Mouse (Mus musculus) midbrain, embryonic 15.5 days (tissue): ENCODE data around the gene E130308A19Rik. TPM values are rescaled to one million over a fixed set of nuclear protein-coding genes. Genes with fewer than 3 reads are reported as not detected.

Experiments used
- ATAC-seq: fragments of 200-750 bp; cut with Nextera tagmentation; replicated peaks from 2 replicates; pipeline ENCODE4 v1.8.0; 2017; ENCODE audit warnings: moderate TSS enrichment
- H3K27ac ChIP-seq: fragments of 300-500 bp; sonication (generic); 2 replicates; pipeline ENCODE4 v1.5.1; 2015; ENCODE audit warnings: mild to moderate bottlenecking, inconsistent platforms
- H3K27me3 ChIP-seq: fragments of 300-500 bp; sonication (generic); replicated peaks from 2 replicates; pipeline ENCODE4 v1.6.1; 2015; ENCODE audit warnings: inconsistent platforms
- H3K36me3 ChIP-seq: fragments of 300-500 bp; sonication (generic); replicated peaks from 2 replicates; pipeline ENCODE4 v1.6.1; 2015; ENCODE audit warnings: inconsistent platforms
- H3K4me1 ChIP-seq: fragments of 300-500 bp; sonication (generic); 2 replicates; pipeline ENCODE4 v1.6.1; 2015; ENCODE audit warnings: inconsistent platforms
- H3K4me2 ChIP-seq: fragments of 300-500 bp; sonication (generic); 2 replicates; pipeline ENCODE4 v1.6.1; 2015; ENCODE audit warnings: inconsistent platforms, mild to moderate bottlenecking, moderate library complexity
- H3K4me3 ChIP-seq: fragments of 300-500 bp; sonication (generic); 2 replicates; pipeline ENCODE4 v1.5.1; 2015; ENCODE audit warnings: mild to moderate bottlenecking, inconsistent platforms
- H3K9ac ChIP-seq: fragments of 300-500 bp; sonication (generic); 2 replicates; pipeline ENCODE4 v1.6.1; 2015; ENCODE audit warnings: mild to moderate bottlenecking, inconsistent platforms
- H3K9me3 ChIP-seq: fragments of 300-500 bp; sonication (generic); 2 replicates; pipeline ENCODE4 v1.6.1; 2016; ENCODE audit warnings: inconsistent platforms
- WGBS: fragments of 180-500 bp; shearing (Covaris S2); methylation state at CpG from one replicate; pipeline ENCODE4 v1.1.7; 2015; ENCODE audit warnings: mixed read lengths; 5-methylcytosine and 5-hydroxymethylcytosine counted together
- polyA plus RNA-seq: library from polyadenylated mRNA; unstranded; fragments of >200 nt; fragmentation: Nextera tagmentation; extraction: Ambion mirVana; gene quantifications from 2 replicates; pipeline ENCODE4 v1.2.1, GENCODE M21; 2015

E130308A19Rik gene
- polyA plus RNA-seq, 1 experiment from 2014 or later: 60.1 TPM

- no peaks in the 10 kb centered on the region for H3K9me3 ChIP-seq
Observed at GRCm38 (mm10) chr4:59605501-59605900, 20.5 kb upstream of the E130308A19Rik start.

GRCm38 (mm10) chr4:59610411-59610810 lies 15.6 kb upstream of the E130308A19Rik start:
- no peaks in the 10 kb centered on the region for H3K9me3 ChIP-seq
- no peak overlapping the region for H3K27ac ChIP-seq
- H3K4me1 ChIP-seq: no peaks in the 10 kb centered on the region
- WGBS: 80% methylated on average over 3 of the region's 3 CpGs
- H3K9ac ChIP-seq: no peak overlapping the region
- no peak overlapping the region for H3K4me3 ChIP-seq
- H3K4me2 ChIP-seq: no peak overlapping the region
- H3K27me3 ChIP-seq: no peaks in the 10 kb centered on the region
- no peak for ATAC-seq
- H3K36me3 ChIP-seq: no peaks in the 10 kb centered on the region; the same call in 1 of the 2 replicates

More at GRCm38 (mm10) chr4:59605501-59605900, 20.5 kb upstream of the E130308A19Rik start:
- Histone ChIP-seq H3K36me3 (no peaks in the 10 kb centered on the region; the same call in 1 of the 2 replicates), H3K4me3 (no peak overlapping the region), H3K9ac (no peak overlapping the region), H3K27me3 (no peaks in the 10 kb centered on the region), H3K27ac (no peak overlapping the region), H3K4me1 (no peaks in the 10 kb centered on the region), H3K4me2 (no peak overlapping the region)
- WGBS: 93% methylated on average over 3 of the region's 3 CpGs
- ATAC-seq: 0 out of 2 replicates have a peak, but pooled peaks have one; percentile 30

- Histone ChIP-seq H3K4me2 (no peak overlapping the region), H3K9me3 (no peaks in the 10 kb centered on the region), H3K27ac (no peak overlapping the region), H3K36me3 (no peaks in the 10 kb centered on the region; the same call in 1 of the 2 replicates), H3K27me3 (no peaks in the 10 kb centered on the region), H3K4me3 (no peak overlapping the region), H3K4me1 (no peaks in the 10 kb centered on the region), H3K9ac (no peak overlapping the region)
- no peak for ATAC-seq
- 44% methylated on average over 1 of the region's 1 CpGs for WGBS
Observed at GRCm38 (mm10) chr4:59614986-59615385, 11.0 kb upstream of the E130308A19Rik start.

- Histone ChIP-seq H3K9ac (no peak overlapping the region), H3K9me3 (no peaks in the 10 kb centered on the region), H3K36me3 (no peaks in the 10 kb centered on the region), H3K4me3 (no peak overlapping the region), H3K4me2 (no peak overlapping the region), H3K27ac (no peak overlapping the region), H3K27me3 (no peaks in the 10 kb centered on the region), H3K4me1 (no peaks in the 10 kb centered on the region)
- no peak for ATAC-seq
- 92% methylated on average over 5 of the region's 5 CpGs for WGBS
Observed at GRCm38 (mm10) chr4:59619611-59620245, 6.3 kb upstream of the E130308A19Rik start.

GRCm38 (mm10) chr4:59625676-59625997 lies 374 bp upstream of the E130308A19Rik start:
- Histone ChIP-seq H3K27ac (peak overlapping the region; percentile 91), H3K4me3 (peak overlapping the region; percentile 90), H3K4me1 (peaks cover 25% of the 10 kb centered on the region), H3K4me2 (peak overlapping the region; percentile 80), H3K27me3 (no peaks in the 10 kb centered on the region), H3K9me3 (no peaks in the 10 kb centered on the region), H3K36me3 (no peaks in the 10 kb centered on the region), H3K9ac (peak overlapping the region; percentile 98)
- ATAC-seq: no peak
- 2% methylated on average over 18 of the region's 18 CpGs for WGBS

- Histone ChIP-seq H3K4me1 (peaks cover 34% of the 10 kb centered on the region), H3K27ac (no peak overlapping the region), H3K36me3 (no peaks in the 10 kb centered on the region), H3K4me2 (peak overlapping the region; percentile 22; the same call in 1 of the 2 replicates), H3K4me3 (peak overlapping the region; percentile 9; the same call in 1 of the 2 replicates), H3K9me3 (no peaks in the 10 kb centered on the region), H3K9ac (no peak overlapping the region), H3K27me3 (no peaks in the 10 kb centered on the region)
- WGBS: 47% methylated on average over 4 of the region's 4 CpGs
- ATAC-seq: no peak
Observed at GRCm38 (mm10) chr4:59628255-59628654, 2.2 kb downstream of the E130308A19Rik start.

- Histone ChIP-seq H3K27me3 (no peaks in the 10 kb centered on the region), H3K27ac (0 out of 2 replicates have a peak overlapping the region, but pooled peaks have one; percentile 4), H3K9me3 (no peaks in the 10 kb centered on the region), H3K4me2 (peak overlapping the region; percentile 21; the same call in 1 of the 2 replicates), H3K4me1 (peaks cover 34% of the 10 kb centered on the region), H3K36me3 (no peaks in the 10 kb centered on the region), H3K4me3 (no peak overlapping the region), H3K9ac (no peak overlapping the region)
- ATAC-seq: no peak
- WGBS: 7% methylated on average over 7 of the region's 7 CpGs
Observed at GRCm38 (mm10) chr4:59629076-59629874, 3.3 kb downstream of the E130308A19Rik start.

- no peaks in the 10 kb centered on the region for H3K36me3 ChIP-seq
- H3K27me3 ChIP-seq: no peaks in the 10 kb centered on the region
- no peak overlapping the region for H3K9ac ChIP-seq
- no peak overlapping the region for H3K4me3 ChIP-seq
- H3K9me3 ChIP-seq: no peaks in the 10 kb centered on the region
- 39% methylated on average over 9 of the region's 9 CpGs for WGBS
- peaks cover 34% of the 10 kb centered on the region for H3K4me1 ChIP-seq
- H3K27ac ChIP-seq: no peak overlapping the region
- no peak overlapping the region for H3K4me2 ChIP-seq
- no peak for ATAC-seq
Observed at GRCm38 (mm10) chr4:59630122-59630521, 4.1 kb downstream of the E130308A19Rik start.

GRCm38 (mm10) chr4:59634532-59634931 lies 8.5 kb downstream of the E130308A19Rik start:
- no peaks in the 10 kb centered on the region for H3K27me3 ChIP-seq
- H3K9me3 ChIP-seq: no peaks in the 10 kb centered on the region
- H3K4me1 ChIP-seq: peaks cover 17% of the 10 kb centered on the region
- no peak overlapping the region for H3K4me3 ChIP-seq
- WGBS: 74% methylated on average over 1 of the region's 1 CpGs
- no peaks in the 10 kb centered on the region for H3K36me3 ChIP-seq
- H3K9ac ChIP-seq: no peak overlapping the region
- no peak overlapping the region for H3K27ac ChIP-seq
- H3K4me2 ChIP-seq: no peak overlapping the region
- no peak for ATAC-seq

GRCm38 (mm10) chr4:59639163-59639562 lies 13.2 kb downstream of the E130308A19Rik start:
- Histone ChIP-seq H3K9ac (no peak overlapping the region), H3K4me3 (no peak overlapping the region), H3K27me3 (no peaks in the 10 kb centered on the region), H3K4me1 (peaks cover 4% of the 10 kb centered on the region; the same call in 1 of the 2 replicates), H3K9me3 (no peaks in the 10 kb centered on the region), H3K27ac (no peak overlapping the region), H3K36me3 (no peaks in the 10 kb centered on the region), H3K4me2 (no peak overlapping the region)
- ATAC-seq: no peak

- H3K4me1 ChIP-seq: peaks cover 10% of the 10 kb centered on the region; the same call in 1 of the 2 replicates
- no peak overlapping the region for H3K9ac ChIP-seq
- no peak for ATAC-seq
- WGBS: 91% methylated on average over 2 of the region's 2 CpGs
- H3K4me3 ChIP-seq: no peak overlapping the region
- H3K9me3 ChIP-seq: no peaks in the 10 kb centered on the region
- H3K4me2 ChIP-seq: no peak overlapping the region
- no peaks in the 10 kb centered on the region for H3K36me3 ChIP-seq
- H3K27ac ChIP-seq: no peak overlapping the region
- no peaks in the 10 kb centered on the region for H3K27me3 ChIP-seq
Observed at GRCm38 (mm10) chr4:59640720-59641119, 14.7 kb downstream of the E130308A19Rik start.

GRCm38 (mm10) chr4:59642039-59642438 lies 16.0 kb downstream of the E130308A19Rik start:
- H3K9me3 ChIP-seq: no peaks in the 10 kb centered on the region
- WGBS: 91% methylated on average over 3 of the region's 3 CpGs
- no peak overlapping the region for H3K9ac ChIP-seq
- H3K4me2 ChIP-seq: no peak overlapping the region
- H3K27me3 ChIP-seq: no peaks in the 10 kb centered on the region
- H3K4me1 ChIP-seq: peaks cover 10% of the 10 kb centered on the region; the same call in 1 of the 2 replicates
- H3K36me3 ChIP-seq: no peaks in the 10 kb centered on the region
- ATAC-seq: no peak
- no peak overlapping the region for H3K4me3 ChIP-seq
- H3K27ac ChIP-seq: no peak overlapping the region
